Mouse (Mus musculus): ENCODE results near the gene Amn. TPM values are rescaled to one million over a fixed set of nuclear protein-coding genes. Genes with fewer than 3 reads are reported as not detected.

Gene Amn
- polyA plus RNA-seq, 1 experiment from 2014 or later = 1.4 TPM

DNA sequence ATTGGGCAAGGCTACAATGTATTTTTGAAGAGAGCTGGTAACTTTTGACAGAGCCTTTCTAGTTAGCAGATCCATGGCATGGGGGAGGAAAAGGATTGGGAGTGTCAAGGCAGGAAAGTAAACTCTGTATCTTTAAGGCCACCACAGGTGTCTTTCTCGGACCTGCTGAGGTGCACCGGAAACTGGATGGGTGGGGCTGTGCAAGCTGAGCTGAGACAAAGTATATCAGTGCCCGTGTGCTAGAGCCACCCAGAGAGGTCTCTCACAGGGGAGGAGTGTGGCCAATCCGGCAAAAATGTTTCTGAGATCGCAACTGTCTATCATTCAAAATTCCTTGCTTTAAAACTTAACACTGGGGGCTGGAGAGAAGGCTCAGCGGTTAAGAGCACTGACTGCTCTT lies 35.3 kb upstream of the Amn start:
- no peak overlapping the region for H3K4me2 ChIP-seq (ENCODE audit: low read length)
- no peaks in the 10 kb centered on the region for H3K27me3 ChIP-seq (ENCODE audit: control insufficient read depth, insufficient read depth, low read length)
- H3K36me3 ChIP-seq (ENCODE audit: control insufficient read depth, insufficient read depth, low read length) = peaks cover 19% of the 10 kb centered on the region
- H3K27ac ChIP-seq (replicated peaks in 1 of 2; ENCODE audit: control insufficient read depth in 1 of 2, insufficient read depth in 1 of 2, low read depth in 2 of 2, low read length in 2 of 2) = no peak overlapping the region
- no peak for ATAC-seq (ENCODE audit: insufficient number of reproducible peaks, insufficient read depth, low FRiP score, low read depth)
- WGBS = 92% methylated on average over 6 of the region's 6 CpGs
- H3K9me3 ChIP-seq (ENCODE audit: control insufficient read depth, low read length) = no peaks in the 10 kb centered on the region
- peaks cover 7 to 11% of the 10 kb centered on the region in 2 experiments for H3K4me1 ChIP-seq (ENCODE audit: control insufficient read depth in 2 of 2, insufficient read depth in 2 of 2, low read length in 2 of 2)
- no peak overlapping the region for H3K4me3 ChIP-seq (ENCODE audit: control insufficient read depth in 1 of 2, insufficient read depth in 1 of 2, low read depth in 1 of 2, low read length in 2 of 2)
- H3K9ac ChIP-seq (ENCODE audit: low read length) = no peak overlapping the region

DNA sequence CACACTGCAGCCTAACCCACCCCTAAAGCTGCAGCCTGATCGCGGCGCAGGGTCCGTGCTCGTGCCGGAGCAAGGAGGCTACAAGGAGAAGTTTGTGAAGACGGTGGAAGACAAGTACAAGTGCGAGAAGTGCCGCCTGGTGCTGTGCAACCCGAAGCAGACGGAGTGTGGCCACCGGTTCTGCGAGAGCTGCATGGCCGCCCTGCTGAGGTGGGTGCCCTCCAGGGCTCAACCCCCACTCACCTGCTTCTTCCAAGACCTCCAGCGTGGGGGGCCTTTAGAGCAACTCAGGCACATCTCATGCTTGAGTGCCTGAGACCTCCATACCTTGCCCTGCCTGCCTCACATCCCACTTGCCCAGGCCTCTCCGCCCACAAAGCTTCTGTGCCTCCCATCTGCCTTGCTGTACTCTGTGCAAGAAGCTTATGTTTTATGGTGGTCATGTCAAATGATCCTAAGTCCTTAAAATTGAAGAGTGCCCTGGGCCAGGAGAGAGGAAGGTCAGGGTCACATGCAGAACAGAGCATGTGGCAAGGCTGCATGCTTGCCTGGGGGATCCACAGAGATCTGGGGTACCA lies 33.2 kb upstream of the Amn start:
- no peaks in the 10 kb centered on the region for H3K9me3 ChIP-seq (ENCODE audit: control insufficient read depth, low read length)
- no peak overlapping the region for H3K9ac ChIP-seq (ENCODE audit: low read length)
- H3K27ac ChIP-seq (replicated peaks in 1 of 2; ENCODE audit: control insufficient read depth in 1 of 2, insufficient read depth in 1 of 2, low read depth in 2 of 2, low read length in 2 of 2) = no peak overlapping the region
- no peak overlapping the region for H3K4me2 ChIP-seq (ENCODE audit: low read length)
- 92% methylated on average over 16 of the region's 16 CpGs for WGBS
- no peak for ATAC-seq (ENCODE audit: insufficient number of reproducible peaks, insufficient read depth, low FRiP score, low read depth)
- H3K4me3 ChIP-seq (ENCODE audit: control insufficient read depth in 1 of 2, insufficient read depth in 1 of 2, low read depth in 1 of 2, low read length in 2 of 2) = no peak overlapping the region
- peaks cover 7 to 11% of the 10 kb centered on the region in 2 experiments for H3K4me1 ChIP-seq (ENCODE audit: control insufficient read depth in 2 of 2, insufficient read depth in 2 of 2, low read length in 2 of 2)
- no peaks in the 10 kb centered on the region for H3K27me3 ChIP-seq (ENCODE audit: control insufficient read depth, insufficient read depth, low read length)
- H3K36me3 ChIP-seq (ENCODE audit: control insufficient read depth, insufficient read depth, low read length) = peaks cover 19% of the 10 kb centered on the region

DNA sequence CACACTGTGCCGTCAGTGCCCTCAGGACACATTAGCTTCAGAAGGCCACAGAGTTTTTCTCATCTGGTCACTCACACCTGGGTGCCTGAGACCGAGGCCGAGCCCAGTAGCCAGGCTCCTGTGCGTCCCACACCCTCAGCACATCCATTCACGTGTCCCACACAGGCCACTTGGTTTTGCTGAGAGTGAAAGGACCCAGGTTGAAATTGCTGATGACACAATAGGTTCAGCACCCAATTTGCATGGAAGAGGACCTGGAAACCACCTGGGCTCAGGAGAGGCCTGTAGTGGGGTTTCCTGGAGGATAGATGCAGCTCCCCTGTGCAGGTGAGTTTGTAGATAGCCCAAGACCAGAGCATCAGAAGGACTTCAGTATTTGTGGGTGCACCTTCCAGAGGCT lies 32.5 kb upstream of the Amn start:
- Histone ChIP-seq H3K4me3 (ENCODE audit: control insufficient read depth in 1 of 2, insufficient read depth in 1 of 2, low read depth in 1 of 2, low read length in 2 of 2) (no peak overlapping the region), H3K27me3 (ENCODE audit: control insufficient read depth, insufficient read depth, low read length) (no peaks in the 10 kb centered on the region), H3K36me3 (ENCODE audit: control insufficient read depth, insufficient read depth, low read length) (peaks cover 25% of the 10 kb centered on the region), H3K9ac (ENCODE audit: low read length) (no peak overlapping the region), H3K4me2 (ENCODE audit: low read length) (no peak overlapping the region), H3K4me1 (ENCODE audit: control insufficient read depth in 2 of 2, insufficient read depth in 2 of 2, low read length in 2 of 2) (peaks cover 7 to 11% of the 10 kb centered on the region in 2 experiments), H3K27ac (replicated peaks in 1 of 2; ENCODE audit: control insufficient read depth in 1 of 2, insufficient read depth in 1 of 2, low read depth in 2 of 2, low read length in 2 of 2) (no peak overlapping the region), H3K9me3 (ENCODE audit: control insufficient read depth, low read length) (no peaks in the 10 kb centered on the region)
- WGBS = 87% methylated on average over 5 of the region's 5 CpGs
- no peak for ATAC-seq (ENCODE audit: insufficient number of reproducible peaks, insufficient read depth, low FRiP score, low read depth)

DNA sequence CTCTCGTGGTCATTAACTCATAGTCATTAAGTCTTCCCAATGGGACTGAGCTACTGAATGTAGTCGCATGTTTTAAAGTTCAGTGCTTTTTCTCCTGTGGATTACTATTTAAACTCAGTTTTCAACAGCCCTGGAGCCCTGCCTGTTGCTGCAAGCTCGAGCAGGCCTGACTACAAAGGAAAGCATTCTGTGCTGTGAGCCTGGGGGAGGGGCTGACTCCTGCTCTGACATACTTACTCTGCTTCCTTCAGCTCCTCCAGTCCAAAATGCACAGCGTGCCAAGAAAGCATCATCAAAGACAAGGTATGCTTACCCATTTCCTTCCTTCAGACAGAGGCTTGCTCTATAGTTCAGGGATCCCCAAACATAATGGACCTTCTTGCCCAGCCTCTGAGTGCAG lies 32.1 kb upstream of the Amn start:
- Histone ChIP-seq H3K9me3 (ENCODE audit: control insufficient read depth, low read length) (no peaks in the 10 kb centered on the region), H3K9ac (ENCODE audit: low read length) (no peak overlapping the region), H3K36me3 (ENCODE audit: control insufficient read depth, insufficient read depth, low read length) (peaks cover 29% of the 10 kb centered on the region), H3K4me3 (ENCODE audit: control insufficient read depth in 1 of 2, insufficient read depth in 1 of 2, low read depth in 1 of 2, low read length in 2 of 2) (no peak overlapping the region), H3K27me3 (ENCODE audit: control insufficient read depth, insufficient read depth, low read length) (no peaks in the 10 kb centered on the region), H3K27ac (replicated peaks in 1 of 2; ENCODE audit: control insufficient read depth in 1 of 2, insufficient read depth in 1 of 2, low read depth in 2 of 2, low read length in 2 of 2) (no peak overlapping the region), H3K4me1 (ENCODE audit: control insufficient read depth in 2 of 2, insufficient read depth in 2 of 2, low read length in 2 of 2) (peaks cover 7 to 11% of the 10 kb centered on the region in 2 experiments), H3K4me2 (ENCODE audit: low read length) (no peak overlapping the region)
- ATAC-seq (ENCODE audit: insufficient number of reproducible peaks, insufficient read depth, low FRiP score, low read depth) = no peak
- 66% methylated on average over 4 of the region's 4 CpGs for WGBS

DNA sequence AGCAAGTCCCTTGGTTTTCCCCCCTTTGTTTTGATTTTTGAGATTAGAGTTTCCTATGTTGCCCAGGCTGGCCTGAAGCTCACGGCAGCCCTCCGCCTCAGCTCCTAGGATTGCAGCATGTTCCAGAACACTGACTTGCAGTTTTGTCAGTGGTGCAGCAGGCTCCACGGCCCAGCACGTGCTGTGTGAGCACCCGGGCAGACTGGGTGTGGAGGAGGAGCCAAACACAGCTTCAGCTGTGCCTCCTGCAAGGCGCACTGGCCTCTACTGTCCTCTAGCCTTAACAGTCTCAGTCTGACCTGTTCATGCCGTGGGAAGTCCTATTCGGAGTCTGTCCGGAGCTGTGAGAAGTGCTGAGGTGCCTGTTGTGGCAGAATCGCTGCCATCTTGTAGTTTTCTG lies 31.0 kb upstream of the Amn start:
- no peak overlapping the region for H3K27ac ChIP-seq (replicated peaks in 1 of 2; ENCODE audit: control insufficient read depth in 1 of 2, insufficient read depth in 1 of 2, low read depth in 2 of 2, low read length in 2 of 2)
- no peak overlapping the region for H3K9ac ChIP-seq (ENCODE audit: low read length)
- ATAC-seq (ENCODE audit: insufficient number of reproducible peaks, insufficient read depth, low FRiP score, low read depth) = no peak
- no peak overlapping the region for H3K4me3 ChIP-seq (ENCODE audit: control insufficient read depth in 1 of 2, insufficient read depth in 1 of 2, low read depth in 1 of 2, low read length in 2 of 2)
- H3K4me2 ChIP-seq (ENCODE audit: low read length) = no peak overlapping the region
- 85% methylated on average over 10 of the region's 10 CpGs for WGBS
- no peaks in the 10 kb centered on the region for H3K27me3 ChIP-seq (ENCODE audit: control insufficient read depth, insufficient read depth, low read length)
- peaks cover under 1% of the 10 kb centered on the region in 2 experiments; a peak in 2 of 4 replicates for H3K4me1 ChIP-seq (ENCODE audit: control insufficient read depth in 2 of 2, insufficient read depth in 2 of 2, low read length in 2 of 2)
- peaks cover 39% of the 10 kb centered on the region for H3K36me3 ChIP-seq (ENCODE audit: control insufficient read depth, insufficient read depth, low read length)
- no peaks in the 10 kb centered on the region for H3K9me3 ChIP-seq (ENCODE audit: control insufficient read depth, low read length)

DNA sequence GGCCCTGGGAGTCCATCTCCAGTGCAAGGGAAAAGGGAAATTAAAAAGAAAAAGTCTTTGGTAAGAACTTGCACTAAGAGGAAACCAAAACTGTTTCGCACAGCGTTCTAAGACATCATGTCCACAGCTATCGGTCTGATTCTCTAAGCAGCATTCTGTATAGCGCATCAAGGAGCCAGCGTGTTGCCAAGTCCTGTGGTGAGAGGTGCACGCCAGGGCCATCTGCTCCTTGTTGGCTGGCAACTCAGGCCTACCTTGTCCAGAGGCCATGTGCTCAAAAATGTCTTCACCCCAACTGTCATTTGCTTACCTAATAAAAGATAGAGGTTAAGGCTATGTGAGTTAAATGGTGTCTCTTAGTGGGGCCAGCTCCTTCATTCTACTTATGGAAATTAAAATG lies 29.0 kb upstream of the Amn start:
- ATAC-seq (ENCODE audit: insufficient number of reproducible peaks, insufficient read depth, low FRiP score, low read depth) = no peak
- H3K9me3 ChIP-seq (ENCODE audit: control insufficient read depth, low read length) = no peaks in the 10 kb centered on the region
- no peak overlapping the region for H3K4me3 ChIP-seq (ENCODE audit: control insufficient read depth in 1 of 2, insufficient read depth in 1 of 2, low read depth in 1 of 2, low read length in 2 of 2)
- no peaks in the 10 kb centered on the region for H3K4me1 ChIP-seq (ENCODE audit: control insufficient read depth in 2 of 2, insufficient read depth in 2 of 2, low read length in 2 of 2)
- H3K27me3 ChIP-seq (ENCODE audit: control insufficient read depth, insufficient read depth, low read length) = no peaks in the 10 kb centered on the region
- H3K36me3 ChIP-seq (ENCODE audit: control insufficient read depth, insufficient read depth, low read length) = peaks cover 50% of the 10 kb centered on the region
- 94% methylated on average over 6 of the region's 6 CpGs for whole genome bisulfite sequencing
- no peak overlapping the region for H3K27ac ChIP-seq (replicated peaks in 1 of 2; ENCODE audit: control insufficient read depth in 1 of 2, insufficient read depth in 1 of 2, low read depth in 2 of 2, low read length in 2 of 2)
- H3K9ac ChIP-seq (ENCODE audit: low read length) = no peak overlapping the region
- no peak overlapping the region for H3K4me2 ChIP-seq (ENCODE audit: low read length)

DNA sequence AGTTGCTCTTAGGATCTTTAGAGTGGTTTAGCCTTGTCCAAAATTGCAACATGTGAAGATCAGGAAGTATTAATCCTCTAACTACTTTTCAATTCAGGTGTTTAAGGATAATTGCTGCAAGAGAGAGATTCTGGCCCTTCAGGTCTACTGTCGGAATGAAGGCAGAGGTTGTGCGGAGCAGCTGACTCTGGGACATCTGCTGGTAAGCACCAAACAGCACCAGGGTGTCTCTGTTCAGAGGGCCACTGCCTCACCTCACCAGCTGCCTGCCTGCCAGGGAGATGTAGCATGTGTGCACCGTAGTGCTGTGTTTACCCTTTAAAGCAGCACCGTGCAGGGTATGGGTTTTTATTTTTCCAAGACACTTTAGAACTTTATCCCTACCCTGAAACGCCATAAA lies 28.5 kb upstream of the Amn start:
- Histone ChIP-seq H3K27me3 (ENCODE audit: control insufficient read depth, insufficient read depth, low read length) (no peaks in the 10 kb centered on the region), H3K4me3 (ENCODE audit: control insufficient read depth in 1 of 2, insufficient read depth in 1 of 2, low read depth in 1 of 2, low read length in 2 of 2) (no peak overlapping the region), H3K9ac (ENCODE audit: low read length) (no peak overlapping the region), H3K4me1 (ENCODE audit: control insufficient read depth in 2 of 2, insufficient read depth in 2 of 2, low read length in 2 of 2) (no peaks in the 10 kb centered on the region), H3K36me3 (ENCODE audit: control insufficient read depth, insufficient read depth, low read length) (peaks cover 52% of the 10 kb centered on the region), H3K27ac (replicated peaks in 1 of 2; ENCODE audit: control insufficient read depth in 1 of 2, insufficient read depth in 1 of 2, low read depth in 2 of 2, low read length in 2 of 2) (no peak overlapping the region), H3K4me2 (ENCODE audit: low read length) (no peak overlapping the region), H3K9me3 (ENCODE audit: control insufficient read depth, low read length) (no peaks in the 10 kb centered on the region)
- WGBS = 93% methylated on average over 5 of the region's 5 CpGs
- no peak for ATAC-seq (ENCODE audit: insufficient number of reproducible peaks, insufficient read depth, low FRiP score, low read depth)

DNA sequence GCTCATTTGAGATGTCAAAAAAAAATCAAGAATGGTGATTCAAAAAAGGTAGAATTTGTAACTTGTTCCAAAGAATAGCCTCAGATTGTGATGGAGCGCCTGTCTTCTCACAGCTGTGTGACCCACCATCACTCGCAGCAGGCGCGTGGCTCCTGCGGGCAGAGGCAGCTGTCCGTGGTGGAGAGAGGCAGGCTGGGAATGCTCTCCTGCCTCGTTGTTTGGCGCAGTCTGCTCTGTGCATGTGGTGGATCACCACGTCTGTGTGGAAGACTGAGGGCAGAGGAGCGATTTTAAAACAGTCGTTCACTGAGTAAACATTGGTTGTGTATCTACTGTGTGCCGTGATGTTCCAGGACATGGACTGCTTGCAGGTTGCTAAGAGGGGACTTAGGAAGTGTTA lies 27.2 kb upstream of the Amn start:
- 85% methylated on average over 12 of the region's 12 CpGs for WGBS
- no peak overlapping the region for H3K4me2 ChIP-seq (ENCODE audit: low read length)
- no peak for ATAC-seq (ENCODE audit: insufficient number of reproducible peaks, insufficient read depth, low FRiP score, low read depth)
- H3K4me3 ChIP-seq (ENCODE audit: control insufficient read depth in 1 of 2, insufficient read depth in 1 of 2, low read depth in 1 of 2, low read length in 2 of 2) = no peak overlapping the region
- no peaks in the 10 kb centered on the region for H3K27me3 ChIP-seq (ENCODE audit: control insufficient read depth, insufficient read depth, low read length)
- H3K36me3 ChIP-seq (ENCODE audit: control insufficient read depth, insufficient read depth, low read length) = peaks cover 51% of the 10 kb centered on the region
- H3K27ac ChIP-seq (replicated peaks in 1 of 2; ENCODE audit: control insufficient read depth in 1 of 2, insufficient read depth in 1 of 2, low read depth in 2 of 2, low read length in 2 of 2) = no peak overlapping the region
- no peak overlapping the region for H3K9ac ChIP-seq (ENCODE audit: low read length)
- H3K4me1 ChIP-seq (ENCODE audit: control insufficient read depth in 2 of 2, insufficient read depth in 2 of 2, low read length in 2 of 2) = no peaks in the 10 kb centered on the region
- H3K9me3 ChIP-seq (ENCODE audit: control insufficient read depth, low read length) = no peaks in the 10 kb centered on the region
